Mouse (Mus musculus) testis, postnatal 10 days (tissue): Measurements from ENCODE around the gene Klhl3.

Source experiments
- DNase-seq: peaks from one replicate; pipeline ENCODE4 v3.0.0; 2021; ENCODE audit warnings: low spot score

Gene Klhl3

GRCm38 (mm10) chr13:57960254-57960653, 153.1 kb downstream of the Klhl3 start:
- DNase-seq, result no peak

GRCm38 (mm10) chr13:57959806-57960205, 153.6 kb downstream of the Klhl3 start:
- no peak for DNase-seq
